Comparison of ENCODE assay signal across 14 mouse cellular contexts in the genomic region with DNA sequence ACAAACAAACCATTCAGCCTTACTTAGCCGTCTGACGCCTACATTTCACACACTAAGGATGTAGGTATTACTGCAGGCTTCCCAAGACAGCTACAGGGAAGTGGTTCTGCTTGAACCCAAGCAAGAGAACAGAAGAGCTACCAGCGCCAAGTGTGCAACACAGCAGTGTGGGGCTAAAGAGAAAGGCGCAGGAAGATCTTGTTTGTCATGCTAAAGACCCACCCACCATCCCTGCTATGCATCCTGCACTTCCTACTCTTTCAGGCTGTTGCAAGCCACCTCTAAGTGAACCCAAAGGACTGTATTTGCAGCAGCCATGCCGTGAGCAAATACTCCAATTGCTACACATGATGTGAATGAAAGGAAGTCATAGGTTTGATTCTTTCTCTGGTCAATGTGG.
"Had no signal": no experiment of that assay in that cellular context is flagged by ENCODE, and none has a peak within 500 bp of the region (broad histone marks: within the 10 kb centered on the region; RNA-seq: fewer than 3 reads in every experiment).

No protein-coding gene starts in this region.

- H3K27me3 ChIP-seq: limb, embryonic 13.5 days; liver, embryonic 15.5 days; midbrain, embryonic 12.5 days; stomach, embryonic 15.5 days had no signal

- H3K4me3 ChIP-seq: limb, embryonic 13.5 days; liver, embryonic 15.5 days; midbrain, embryonic 12.5 days; stomach, embryonic 15.5 days had no signal

- H3K9me3 ChIP-seq: limb, embryonic 13.5 days; liver, embryonic 15.5 days; midbrain, embryonic 12.5 days; stomach, embryonic 15.5 days had no signal

- DNase-seq: kidney, adult 11 months; kidney, postnatal 25 days; left cerebral cortex, postnatal 4 days; lung, embryonic 14.5 days; lung, postnatal 10 days; right cerebral cortex, postnatal 14 days; thymus, adult 2 months; thymus, postnatal 25 days had no signal

- ATAC-seq: midbrain, embryonic 16.5 days had no signal

- H3K36me3 ChIP-seq: limb, embryonic 13.5 days; midbrain, embryonic 12.5 days; stomach, embryonic 15.5 days had no signal

- H3K9ac ChIP-seq: limb, embryonic 13.5 days; liver, embryonic 15.5 days; lung, embryonic 14.5 days; midbrain, embryonic 12.5 days; stomach, embryonic 15.5 days had no signal

- H3K4me1 ChIP-seq: limb, embryonic 13.5 days; liver, embryonic 15.5 days; midbrain, embryonic 12.5 days; stomach, embryonic 15.5 days had no signal

- H3K27ac ChIP-seq: limb, embryonic 13.5 days; liver, embryonic 15.5 days; macrophage; midbrain, embryonic 12.5 days; stomach, embryonic 15.5 days had no signal

- H3K4me2 ChIP-seq: limb, embryonic 13.5 days; liver, embryonic 15.5 days; lung, embryonic 14.5 days; midbrain, embryonic 12.5 days; stomach, embryonic 15.5 days had no signal
